Comparison of ENCODE assay signal across 10 mouse cellular contexts in genomic region chr8:103825289-103825688, GRCm38 (mm10).
DNase-seq lines count a peak whose midpoint lies in the region; ATAC-seq lines count a peak whose summit lies in the region.
"Had no signal": no experiment of that assay in that cellular context is flagged by ENCODE, and none has a peak within 500 bp of the region (broad histone marks: within the 10 kb centered on the region; RNA-seq: fewer than 3 reads in every experiment).

No protein-coding gene starts in this region.

- peak; percentile 95 for DNase-seq in heart, adult 11 months
- peak; percentile 88 for DNase-seq in embryonic facial prominence, embryonic 14.5 days (ENCODE audit: low spot score)
- DNase-seq in kidney, adult 11 months: peak; percentile 63
- peak; percentile 81 for DNase-seq in lung, postnatal 14 days
- DNase-seq in neural tube, embryonic 10.5 days (ENCODE audit: extremely low spot score, low spot score): no peak
- DNase-seq in liver: no peak

- no peaks in the 10 kb centered on the region for H3K36me3 ChIP-seq in heart, embryonic 11.5 days (ENCODE audit: control insufficient read depth, insufficient read depth, low read length)
- no peaks in the 10 kb centered on the region for H3K36me3 ChIP-seq in embryonic facial prominence, embryonic 14.5 days (ENCODE audit: control insufficient read depth, insufficient read depth, low read length)
- H3K36me3 ChIP-seq: hindbrain, embryonic 15.5 days; neural tube, embryonic 13.5 days had no signal

- H3K9me3 ChIP-seq in heart, embryonic 11.5 days (replicated peaks; ENCODE audit: control insufficient read depth, low read length): no peaks in the 10 kb centered on the region
- no peaks in the 10 kb centered on the region for H3K9me3 ChIP-seq in embryonic facial prominence, embryonic 14.5 days (ENCODE audit: control insufficient read depth, low read length)
- H3K9me3 ChIP-seq: hindbrain, embryonic 15.5 days; neural tube, embryonic 13.5 days had no signal

- H3K9ac ChIP-seq in heart, embryonic 11.5 days (ENCODE audit: low read depth, low read length): no peak overlapping the region
- H3K9ac ChIP-seq in embryonic facial prominence, embryonic 14.5 days (ENCODE audit: low read depth, low read length): no peak overlapping the region
- H3K9ac ChIP-seq: hindbrain, embryonic 15.5 days; neural tube, embryonic 13.5 days had no signal

- no peak overlapping the region for H3K4me2 ChIP-seq in heart, embryonic 11.5 days
- H3K4me2 ChIP-seq in embryonic facial prominence, embryonic 14.5 days (ENCODE audit: low read depth, low read length): no peak overlapping the region
- H3K4me2 ChIP-seq: hindbrain, embryonic 15.5 days; neural tube, embryonic 13.5 days had no signal

- H3K27me3 ChIP-seq in heart, embryonic 11.5 days (ENCODE audit: control insufficient read depth, insufficient read depth, low read length): no peaks in the 10 kb centered on the region
- H3K27me3 ChIP-seq in embryonic facial prominence, embryonic 14.5 days (replicated peaks; ENCODE audit: control insufficient read depth, insufficient read depth, low read length): no peaks in the 10 kb centered on the region
- H3K27me3 ChIP-seq: hindbrain, embryonic 15.5 days; neural tube, embryonic 13.5 days had no signal

- H3K27ac ChIP-seq in heart, embryonic 11.5 days (ENCODE audit: low read depth, low read length): no peak overlapping the region
- peak overlapping the region; percentile 73 for H3K27ac ChIP-seq in embryonic facial prominence, embryonic 14.5 days (replicated peaks; ENCODE audit: low read depth, low read length)
- H3K27ac ChIP-seq: hindbrain, embryonic 15.5 days; neural tube, embryonic 13.5 days had no signal

- no peak overlapping the region for H3K4me3 ChIP-seq in heart, embryonic 11.5 days (ENCODE audit: low read depth, low read length)
- no peak overlapping the region for H3K4me3 ChIP-seq in embryonic facial prominence, embryonic 14.5 days (ENCODE audit: low read depth, low read length)
- H3K4me3 ChIP-seq: hindbrain, embryonic 15.5 days; neural tube, embryonic 13.5 days had no signal

- no peaks in the 10 kb centered on the region for H3K4me1 ChIP-seq in heart, embryonic 11.5 days (ENCODE audit: control insufficient read depth, insufficient read depth, low read length)
- H3K4me1 ChIP-seq in embryonic facial prominence, embryonic 14.5 days (ENCODE audit: control insufficient read depth, insufficient read depth, low read length): peaks cover 10% of the 10 kb centered on the region
- H3K4me1 ChIP-seq: hindbrain, embryonic 15.5 days had no signal

- WGBS in heart, embryonic 11.5 days (ENCODE audit: insufficient replicate concordance): 44% methylated on average over 3 of the region's 3 CpGs
- 32% methylated on average over 3 of the region's 3 CpGs for WGBS in embryonic facial prominence, embryonic 14.5 days

- ATAC-seq in heart, embryonic 11.5 days (replicated peaks; ENCODE audit: insufficient number of reproducible peaks, low FRiP score, low TSS enrichment): no peak
- peak; percentile 71; the same call in 1 of the 2 replicates for ATAC-seq in embryonic facial prominence, embryonic 14.5 days (ENCODE audit: low read depth)
- no peak for ATAC-seq in megakaryocyte progenitor cell, adult 5-6 weeks (replicated peaks; ENCODE audit: poor library complexity)

Comparison
In these comparisons a context has a peak if more than half of its experiments do, and no peak if none do; other contexts are left out.
1. DNase-seq: peak in heart, adult 11 months (single experiment), embryonic facial prominence, embryonic 14.5 days (single experiment), kidney, adult 11 months (single experiment) and lung, postnatal 14 days (single experiment); none in neural tube, embryonic 10.5 days (single experiment) and liver (single experiment).